Mouse (Mus musculus) CH12.LX (cell line): ENCODE measurements at regions not wholly inside any gene's neighbourhood (a gene's known extent, or its start where the extent isn't known, plus 50 kb on each side); places are given as distances from the start of the nearest gene placed in this dataset.

Experiments
- DNase-seq: peaks from one replicate; pipeline ENCODE4 v3.0.0-alpha.2; 2013; ENCODE audit errors: extremely low read depth
- H3K27ac ChIP-seq: 2 replicates; pipeline ENCODE4 v1.5.1; 2012; ENCODE audit warnings: low read depth, mild to moderate bottlenecking, control low read depth, moderate library complexity; ENCODE audit not compliant: insufficient read depth
- H3K27me3 ChIP-seq: replicated peaks from 2 replicates; pipeline ENCODE3; 2012; ENCODE audit warnings: inconsistent platforms
- H3K36me3 ChIP-seq, 2 experiments: replicated peaks in 1 of 2; 2 replicates each; pipeline versions ENCODE3 to v1.6.1; 2012; ENCODE audit warnings: inconsistent platforms in 1 of 2, low read length in 1 of 2, mild to moderate bottlenecking in 1 of 2, mixed read lengths in 1 of 2, moderate library complexity in 1 of 2; ENCODE audit not compliant: control insufficient read depth in 1 of 2, insufficient read depth in 1 of 2
- H3K4me1 ChIP-seq, 2 experiments: 2 replicates each; pipeline ENCODE4 v1.6.1; 2012; ENCODE audit warnings: inconsistent platforms in 1 of 2, moderate library complexity in 1 of 2; ENCODE audit not compliant: insufficient read depth in 2 of 2, control insufficient read depth in 1 of 2
- H3K4me2 ChIP-seq: 2 replicates; pipeline ENCODE4 v1.6.1; 2012; ENCODE audit warnings: low read depth, mild to moderate bottlenecking, control low read depth; ENCODE audit not compliant: poor library complexity, insufficient read depth, severe bottlenecking
- H3K4me3 ChIP-seq, 3 experiments: fragments of 150-350 bp in 1 of 3; sonication (generic) in 1 of 3; replicated peaks in 1 of 3; 2 replicates each; pipeline versions ENCODE3 to v1.5.1; 2011 to 2012; ENCODE audit warnings: low read depth in 2 of 3, low read length in 2 of 3, mild to moderate bottlenecking in 2 of 3, moderate library complexity in 2 of 3, control low read depth in 1 of 3, improper control_type of control experiment in 1 of 3, inconsistent platforms in 1 of 3, mixed read lengths in 1 of 3; ENCODE audit not compliant: poor library complexity in 1 of 3
- H3K79me2 ChIP-seq: replicated peaks from 2 replicates; pipeline ENCODE4 v1.6.1; 2012; ENCODE audit warnings: mild to moderate bottlenecking, moderate library complexity; ENCODE audit not compliant: control insufficient read depth, poor library complexity, insufficient read depth, severe bottlenecking; ENCODE audit errors: extremely low read depth
- H3K9ac ChIP-seq: 2 replicates; pipeline ENCODE4 v1.6.1; 2012; ENCODE audit warnings: low read depth, mild to moderate bottlenecking, control low read depth, moderate library complexity; ENCODE audit not compliant: insufficient read depth
- H3K9me3 ChIP-seq: replicated peaks from 2 replicates; pipeline ENCODE3; 2012; ENCODE audit warnings: low read length, inconsistent platforms, mixed read lengths
- CHD1 ChIP-seq: IDR thresholded peaks from 2 replicates; pipeline ENCODE4 v1.6.1; 2012; ENCODE audit warnings: low read depth, low read length, improper control_type of control experiment, inconsistent platforms
- CTCF ChIP-seq, 2 experiments: IDR thresholded peaks in 1 of 2; conservative IDR thresholded peaks in 1 of 2; 2 replicates each; pipeline ENCODE4 v1.5.1; 2011 to 2012; ENCODE audit warnings: low read depth in 2 of 2, low read length in 2 of 2, improper control_type of control experiment in 1 of 2, inconsistent platforms in 1 of 2, mild to moderate bottlenecking in 1 of 2, moderate library complexity in 1 of 2
- E2F4 ChIP-seq: IDR thresholded peaks from 2 replicates; pipeline ENCODE4 v1.6.1; 2011; ENCODE audit warnings: low read depth, low read length, improper control_type of control experiment; ENCODE audit not compliant: insufficient replicate concordance
- EP300 ChIP-seq: IDR thresholded peaks from 2 replicates; pipeline ENCODE4 v1.6.1; 2011; ENCODE audit warnings: low read length, improper control_type of control experiment
- ETS1 ChIP-seq: conservative IDR thresholded peaks from 2 replicates; pipeline ENCODE4 v1.6.1; 2012; ENCODE audit warnings: low read depth, mild to moderate bottlenecking, inconsistent platforms, low read length, improper control_type of control experiment, moderate library complexity
- GABPA ChIP-seq: IDR thresholded peaks from 2 replicates; pipeline ENCODE4 v1.6.1; 2012; ENCODE audit warnings: low read depth, low read length, improper control_type of control experiment, inconsistent platforms; ENCODE audit not compliant: insufficient replicate concordance
- HCFC1 ChIP-seq: IDR thresholded peaks from 2 replicates; pipeline ENCODE4 v1.6.1; 2012; ENCODE audit warnings: low read depth, mild to moderate bottlenecking, inconsistent platforms, low read length, improper control_type of control experiment
- JUND ChIP-seq: conservative IDR thresholded peaks from 2 replicates; pipeline ENCODE4 v1.6.1; 2011; ENCODE audit warnings: low read depth, low read length, improper control_type of control experiment
- MAFK ChIP-seq: IDR thresholded peaks from 2 replicates; pipeline ENCODE4 v1.6.1; 2011; ENCODE audit warnings: low read length, improper control_type of control experiment; ENCODE audit not compliant: insufficient replicate concordance
- MAX ChIP-seq: IDR thresholded peaks from 2 replicates; pipeline ENCODE4 v1.6.1; 2011; ENCODE audit warnings: low read length, improper control_type of control experiment
- MAZ ChIP-seq: IDR thresholded peaks from 2 replicates; pipeline ENCODE4 v1.6.1; 2012; ENCODE audit warnings: low read depth, mild to moderate bottlenecking, inconsistent platforms, low read length, improper control_type of control experiment, moderate library complexity
- MEF2A ChIP-seq: IDR thresholded peaks from 2 replicates; pipeline ENCODE4 v1.6.1; 2014; ENCODE audit warnings: low read depth, mild to moderate bottlenecking, inconsistent platforms, low read length, improper control_type of control experiment, borderline replicate concordance
- MXI1 ChIP-seq: IDR thresholded peaks from 2 replicates; pipeline ENCODE4 v1.6.1; 2011; ENCODE audit warnings: mild to moderate bottlenecking, low read depth, low read length, improper control_type of control experiment
- MYC ChIP-seq: IDR thresholded peaks from 2 replicates; pipeline ENCODE4 v1.6.1; 2011; ENCODE audit warnings: low read depth, mild to moderate bottlenecking, improper control_type of control experiment, low read length
- NELFE ChIP-seq: IDR thresholded peaks from 2 replicates; pipeline ENCODE4 v1.6.1; 2011; ENCODE audit warnings: low read depth, low read length, improper control_type of control experiment
- NRF1 ChIP-seq: IDR thresholded peaks from 2 replicates; pipeline ENCODE4 v1.6.1; 2014; ENCODE audit warnings: low read depth, mild to moderate bottlenecking, inconsistent platforms, low read length, improper control_type of control experiment, moderate library complexity
- POLR2A ChIP-seq: IDR thresholded peaks from 2 replicates; pipeline ENCODE4 v1.6.1; 2011; ENCODE audit warnings: low read depth, mild to moderate bottlenecking, improper control_type of control experiment, low read length
- POLR2AphosphoS2 ChIP-seq: IDR thresholded peaks from 2 replicates; pipeline ENCODE4 v1.6.1; 2011; ENCODE audit warnings: low read depth, low read length, improper control_type of control experiment
- RAD21 ChIP-seq: IDR thresholded peaks from 2 replicates; pipeline ENCODE4 v1.6.1; 2011; ENCODE audit warnings: low read depth, mild to moderate bottlenecking, low read length, improper control_type of control experiment, moderate library complexity
- RCOR1 ChIP-seq: conservative IDR thresholded peaks from 2 replicates; pipeline ENCODE4 v1.6.1; 2012; ENCODE audit warnings: low read depth, mild to moderate bottlenecking, inconsistent platforms, low read length, improper control_type of control experiment
- SIN3A ChIP-seq: IDR thresholded peaks from 2 replicates; pipeline ENCODE4 v1.6.1; 2012; ENCODE audit warnings: low read length, improper control_type of control experiment, inconsistent platforms
- SMC3 ChIP-seq: IDR thresholded peaks from 2 replicates; pipeline ENCODE4 v1.6.1; 2011; ENCODE audit warnings: low read depth, low read length, improper control_type of control experiment
- TBP ChIP-seq: conservative IDR thresholded peaks from 2 replicates; pipeline ENCODE4 v1.6.1; 2011; ENCODE audit warnings: low read depth, low read length, improper control_type of control experiment
- UBTF ChIP-seq: IDR thresholded peaks from 2 replicates; pipeline ENCODE4 v1.6.1; 2012; ENCODE audit warnings: low read depth, mild to moderate bottlenecking, inconsistent platforms, low read length, improper control_type of control experiment, moderate library complexity
- ZC3H11A ChIP-seq: IDR thresholded peaks from 2 replicates; pipeline ENCODE4 v1.6.1; 2012; ENCODE audit warnings: low read depth, mild to moderate bottlenecking, inconsistent platforms, low read length, improper control_type of control experiment
- ZKSCAN1 ChIP-seq: IDR thresholded peaks from 2 replicates; pipeline ENCODE4 v1.6.1; 2012; ENCODE audit warnings: low read depth, inconsistent platforms, low read length, improper control_type of control experiment, borderline replicate concordance
- ZNF384 ChIP-seq: IDR thresholded peaks from 2 replicates; pipeline ENCODE4 v1.6.1; 2012; ENCODE audit warnings: low read depth, low read length, improper control_type of control experiment, inconsistent platforms
- dilution Hi-C: fragments of 300-500 bp; cut with MboI; formaldehyde crosslinking; loops from 2 replicates; pipeline ENCODE4 v1.14.3; 2020; ENCODE audit warnings: low sequenced_read_pairs; ENCODE audit not compliant: extremely low pct_unique_long_range_greater_than_20kb, extremely low pct_ligation_motif_present
- in situ Hi-C: fragments of 300-500 bp; cut with MboI; formaldehyde crosslinking; loops from 3 replicates; pipeline ENCODE4 v1.14.3; 2019; ENCODE audit warnings: low sequenced_read_pairs, low pct_ligation_motif_present, low pct_unique_long_range_greater_than_20kb, mixed read lengths

DNA sequence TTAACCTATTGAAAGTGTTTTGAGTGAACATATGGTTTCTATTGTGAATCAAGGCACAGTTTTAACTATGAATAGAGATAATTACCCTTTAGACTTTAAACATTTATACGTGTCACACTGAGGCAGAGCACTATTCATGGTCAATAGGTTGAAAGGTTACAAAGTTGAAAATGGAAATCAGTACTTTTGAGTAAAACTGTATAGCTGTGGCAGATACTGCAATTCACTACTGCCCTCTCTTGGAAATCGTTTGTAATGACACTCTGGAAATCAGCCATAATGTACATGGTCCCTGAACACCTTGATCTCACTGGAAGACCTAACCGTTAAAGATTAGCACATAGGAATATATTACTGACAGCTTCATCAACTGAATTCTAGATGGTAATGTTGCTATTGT is 215.3 kb upstream of the Adgrl4 start:
- dilution Hi-C loops = no loop called here
- in situ Hi-C loops = no loop called here
- Histone ChIP-seq H3K4me3 (no peak overlapping the region), H3K4me2 (no peak overlapping the region), H3K9ac (no peak overlapping the region), H3K27ac (no peak overlapping the region), H3K9me3 (peaks cover 10% of the 10 kb centered on the region), H3K79me2 (no peaks in the 10 kb centered on the region), H3K27me3 (no peaks in the 10 kb centered on the region), H3K4me1 (no peaks in the 10 kb centered on the region), H3K36me3 (no peaks in the 10 kb centered on the region)
- DNase-seq = peak; percentile 40
- no peak for TF ChIP-seq RCOR1
- no peak for TF ChIP-seq NRF1
- TF ChIP-seq MAFK = no peak
- no peak for TF ChIP-seq EP300
- TF ChIP-seq HCFC1 = no peak
- peak; percentile 61 for TF ChIP-seq SMC3
- TF ChIP-seq MYC = no peak
- peak; percentile 80 for TF ChIP-seq RAD21
- TF ChIP-seq ZNF384 = no peak
- no peak for TF ChIP-seq POLR2AphosphoS2
- TF ChIP-seq GABPA = no peak
- TF ChIP-seq MXI1 = no peak
- no peak for TF ChIP-seq JUND
- TF ChIP-seq SIN3A = no peak
- TF ChIP-seq NELFE = no peak
- TF ChIP-seq UBTF = no peak
- TF ChIP-seq ZKSCAN1 = no peak
- no peak for TF ChIP-seq ETS1
- TF ChIP-seq ZC3H11A = no peak
- TF ChIP-seq POLR2A = no peak
- TF ChIP-seq MAZ = no peak
- TF ChIP-seq MEF2A = no peak
- TF ChIP-seq CTCF (conservative IDR thresholded peaks at IDR 0.05 in 1 of 2, IDR thresholded peaks at IDR 0.05 in 1 of 2; ENCODE audit: low read depth in 2 of 2, low read length in 2 of 2) = peak; percentile 64 to 74
- no peak for TF ChIP-seq MAX
- TF ChIP-seq E2F4 = no peak

DNA sequence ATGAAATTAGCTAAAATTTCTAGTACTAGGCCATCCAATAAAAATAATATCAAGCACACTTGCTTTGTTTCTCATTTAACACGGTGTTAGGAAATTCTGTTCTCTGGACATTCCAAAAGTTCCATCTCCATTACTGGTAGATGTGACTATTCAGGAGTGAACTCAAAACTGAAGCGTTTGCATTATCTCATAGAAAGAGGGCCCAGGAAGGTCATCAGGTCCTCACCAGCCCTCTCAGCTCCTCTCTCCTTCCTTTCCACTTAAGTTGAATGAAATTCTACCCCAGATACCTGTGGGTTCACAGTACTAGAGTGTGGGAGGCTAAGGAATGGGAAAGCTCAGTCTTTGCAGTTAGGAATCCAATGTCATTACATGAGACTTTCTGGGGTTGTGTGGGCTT is 185.2 kb upstream of the Adgrl4 start:
- H3K27ac ChIP-seq = no peak overlapping the region
- DNase-seq = no peak
- H3K4me1 ChIP-seq = no peaks in the 10 kb centered on the region
- dilution Hi-C loops (no loop called here), in situ Hi-C loops (loop anchor here (25.0 kb wide), 1 partner anchor 310 kb away; no protein-coding TSS in a partner anchor)
- H3K9ac ChIP-seq = no peak overlapping the region
- no peaks in the 10 kb centered on the region for H3K79me2 ChIP-seq
- H3K4me2 ChIP-seq = no peak overlapping the region
- no peak overlapping the region for H3K4me3 ChIP-seq
- no peak for TF ChIP-seq ETS1
- no peak for TF ChIP-seq TBP
- TF ChIP-seq HCFC1 = no peak
- TF ChIP-seq ZKSCAN1 = no peak
- no peak for TF ChIP-seq MYC
- no peak for TF ChIP-seq ZNF384
- no peak for TF ChIP-seq CHD1
- H3K9me3 ChIP-seq = peaks cover 20% of the 10 kb centered on the region
- no peaks in the 10 kb centered on the region for H3K27me3 ChIP-seq
- H3K36me3 ChIP-seq = no peaks in the 10 kb centered on the region
